Mouse (Mus musculus) midbrain, embryonic 14.5 days (tissue): Measurements from ENCODE around the gene Gm49373. TPM values are rescaled to one million over a fixed set of nuclear protein-coding genes. Genes with fewer than 3 reads are reported as not detected.

Source experiments
- ATAC-seq: fragments of 200-750 bp; cut with Nextera tagmentation; 2 replicates; pipeline ENCODE4 v1.8.0; 2017; ENCODE audit warnings: moderate number of reproducible peaks, moderate library complexity; ENCODE audit not compliant: low FRiP score, low TSS enrichment
- DNase-seq: peaks from one replicate; pipeline ENCODE4 v3.0.0-alpha.2; 2015
- H3K27ac ChIP-seq: fragments of 300-500 bp; sonication (generic); replicated peaks from 2 replicates; pipeline ENCODE4 v1.5.1; 2014; ENCODE audit warnings: mild to moderate bottlenecking, low read depth, low read length, moderate library complexity
- H3K27me3 ChIP-seq: fragments of 300-500 bp; sonication (generic); 2 replicates; pipeline ENCODE4 v1.6.1; 2014; ENCODE audit warnings: low read length, control low read depth, mixed read lengths; ENCODE audit not compliant: control insufficient read depth, insufficient read depth
- H3K36me3 ChIP-seq: fragments of 300-500 bp; sonication (generic); 2 replicates; pipeline ENCODE4 v1.6.1; 2014; ENCODE audit warnings: low read length, control low read depth; ENCODE audit not compliant: control insufficient read depth, insufficient read depth
- H3K4me1 ChIP-seq: fragments of 300-500 bp; sonication (generic); 2 replicates; pipeline ENCODE4 v1.6.1; 2014; ENCODE audit warnings: mild to moderate bottlenecking, antibody characterized with exemption, low read length, control low read depth; ENCODE audit not compliant: control insufficient read depth, insufficient read depth
- H3K4me2 ChIP-seq: fragments of 300-500 bp; sonication (generic); 2 replicates; pipeline ENCODE4 v1.6.1; 2014; ENCODE audit warnings: mild to moderate bottlenecking, low read length, moderate library complexity
- H3K4me3 ChIP-seq: fragments of 300-500 bp; sonication (generic); replicated peaks from 2 replicates; pipeline ENCODE4 v1.5.1; 2014; ENCODE audit warnings: low read depth, low read length
- H3K9ac ChIP-seq: fragments of 300-500 bp; sonication (generic); replicated peaks from 2 replicates; pipeline ENCODE4 v1.6.1; 2014; ENCODE audit warnings: mild to moderate bottlenecking, low read length, moderate library complexity
- H3K9me3 ChIP-seq: fragments of 300-500 bp; sonication (generic); 2 replicates; pipeline ENCODE4 v1.6.1; 2016; ENCODE audit warnings: low read length, control low read depth, mixed read lengths; ENCODE audit not compliant: control insufficient read depth
- WGBS: fragments of 180-500 bp; shearing (Covaris S2); extraction: QIAGEN DNeasy Blood & Tissue Kit; methylation state at CpG from one replicate; pipeline ENCODE4 v1.1.7; 2014; 5-methylcytosine and 5-hydroxymethylcytosine counted together
- polyA plus RNA-seq: library from polyadenylated mRNA; unstranded; fragments of >200 nt; fragmentation: Nextera tagmentation; extraction: Ambion mirVana; gene quantifications from 2 replicates; pipeline ENCODE4 v1.2.1, GENCODE M21; 2014

The Gm49373 gene
- polyA plus RNA-seq, 1 experiment from 2014 or later = 1.3 TPM

GRCm38 (mm10) chr9:21034481-21035085 lies 38.3 kb downstream of the Gm49373 start:
- Histone ChIP-seq H3K4me3 (no peak overlapping the region), H3K4me1 (peaks cover 21% of the 10 kb centered on the region), H3K4me2 (no peak overlapping the region), H3K27ac (no peak overlapping the region), H3K9me3 (no peaks in the 10 kb centered on the region), H3K36me3 (no peaks in the 10 kb centered on the region), H3K27me3 (peaks cover 99% of the 10 kb centered on the region), H3K9ac (no peak overlapping the region)
- DNase-seq (no peak), ATAC-seq (no peak)
- 3% methylated on average over 17 of the region's 17 CpGs for WGBS

GRCm38 (mm10) chr9:21033136-21033535 lies 39.8 kb downstream of the Gm49373 start:
- H3K36me3 ChIP-seq = no peaks in the 10 kb centered on the region
- peak overlapping the region; percentile 31 for H3K4me3 ChIP-seq
- no peak overlapping the region for H3K27ac ChIP-seq
- ATAC-seq = 0 out of 2 replicates have a peak, but pooled peaks have one; percentile 21
- WGBS = under 1% methylated on average over 34 of the region's 34 CpGs
- peaks cover 100% of the 10 kb centered on the region for H3K27me3 ChIP-seq
- peaks cover 25% of the 10 kb centered on the region for H3K4me1 ChIP-seq
- peak overlapping the region; percentile 55 for H3K4me2 ChIP-seq
- no peaks in the 10 kb centered on the region for H3K9me3 ChIP-seq
- DNase-seq = peak; percentile 73
- no peak overlapping the region for H3K9ac ChIP-seq

DNA sequence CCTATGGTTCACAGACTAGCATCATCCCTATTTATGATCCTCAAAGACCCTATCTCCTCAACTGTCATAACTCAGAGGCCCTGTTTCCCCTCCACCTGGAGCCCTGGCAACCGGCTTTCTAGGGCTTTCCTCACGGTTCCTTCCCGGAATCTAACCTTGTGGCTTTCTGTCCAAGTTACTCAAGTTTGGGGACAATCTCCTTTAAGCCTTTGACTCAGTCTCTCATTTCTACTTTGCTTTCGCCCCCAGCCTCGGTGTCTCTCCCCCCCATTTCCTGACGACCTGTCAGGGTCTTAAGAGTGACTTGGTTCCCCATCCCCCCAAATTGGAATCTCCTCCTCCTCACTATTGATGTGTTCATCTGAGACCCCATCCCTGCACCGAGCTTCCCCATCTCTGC lies 40.4 kb downstream of the Gm49373 start:
- peaks cover 98% of the 10 kb centered on the region for H3K27me3 ChIP-seq

DNA sequence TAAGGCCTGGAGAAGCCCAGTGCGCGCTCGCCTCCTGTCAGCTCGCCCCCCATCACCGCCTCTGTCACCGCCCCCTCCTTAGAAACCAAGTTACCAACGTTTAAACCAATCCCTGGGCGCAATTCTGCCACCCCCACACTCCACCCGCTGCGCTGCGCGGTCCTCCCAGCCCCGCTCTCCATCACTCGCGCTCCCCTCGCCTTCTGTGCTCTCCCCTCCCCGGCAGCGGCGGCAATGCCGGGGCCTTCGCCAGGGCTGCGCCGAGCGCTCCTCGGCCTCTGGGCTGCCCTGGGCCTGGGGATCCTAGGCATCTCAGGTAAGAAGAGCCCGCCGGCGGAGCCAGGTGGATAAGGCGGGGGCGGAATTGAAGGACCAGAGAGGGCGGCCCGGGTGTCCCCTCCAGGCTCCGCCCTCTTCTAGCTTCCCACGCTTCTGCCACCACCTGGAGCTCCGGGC lies 41.0 kb downstream of the Gm49373 start, which contains the start of gene Icam5:
Icam5 (plus strand) TSS at position 178 of the 456 bp plus-strand sequence.
- Histone ChIP-seq H3K27ac (no peak within 1 kb of the TSS), H3K4me2 (peak within 1 kb of the TSS; percentile 93), H3K36me3 (no peaks in the 10 kb centered on the region), H3K4me1 (peaks cover 25% of the 10 kb centered on the region), H3K27me3 (peaks cover 92% of the 10 kb centered on the region), H3K4me3 (peak within 1 kb of the TSS; percentile 49), H3K9me3 (no peaks in the 10 kb centered on the region), H3K9ac (peak within 1 kb of the TSS; percentile 57)
- under 1% methylated on average over 35 of the region's 35 CpGs for WGBS
- ATAC-seq (peak; percentile 16; the same call in 1 of the 2 replicates), DNase-seq (peak; percentile 61)

More for the DNA sequence above, 40.4 kb downstream of the Gm49373 start:
- 2% methylated on average over 7 of the region's 7 CpGs for WGBS
- ATAC-seq (no peak), DNase-seq (peak; percentile 8)
- Histone ChIP-seq H3K4me3 (peak overlapping the region; percentile 49), H3K9ac (no peak overlapping the region), H3K9me3 (no peaks in the 10 kb centered on the region), H3K36me3 (no peaks in the 10 kb centered on the region), H3K27ac (no peak overlapping the region), H3K4me2 (peak overlapping the region; percentile 93), H3K4me1 (peaks cover 25% of the 10 kb centered on the region)

GRCm38 (mm10) chr9:21031251-21031895 lies 41.5 kb downstream of the Gm49373 start:
- peaks cover 87% of the 10 kb centered on the region for H3K27me3 ChIP-seq
- no peaks in the 10 kb centered on the region for H3K9me3 ChIP-seq
- WGBS = under 1% methylated on average over 36 of the region's 36 CpGs
- DNase-seq = peak; percentile 77
- ATAC-seq = peak; percentile 61
- H3K9ac ChIP-seq = no peak overlapping the region; the same call in 1 of the 2 replicates
- no peaks in the 10 kb centered on the region for H3K36me3 ChIP-seq
- H3K4me2 ChIP-seq = peak overlapping the region; percentile 93
- H3K4me1 ChIP-seq = peaks cover 25% of the 10 kb centered on the region
- peak overlapping the region; percentile 49 for H3K4me3 ChIP-seq
- no peak overlapping the region for H3K27ac ChIP-seq

DNA sequence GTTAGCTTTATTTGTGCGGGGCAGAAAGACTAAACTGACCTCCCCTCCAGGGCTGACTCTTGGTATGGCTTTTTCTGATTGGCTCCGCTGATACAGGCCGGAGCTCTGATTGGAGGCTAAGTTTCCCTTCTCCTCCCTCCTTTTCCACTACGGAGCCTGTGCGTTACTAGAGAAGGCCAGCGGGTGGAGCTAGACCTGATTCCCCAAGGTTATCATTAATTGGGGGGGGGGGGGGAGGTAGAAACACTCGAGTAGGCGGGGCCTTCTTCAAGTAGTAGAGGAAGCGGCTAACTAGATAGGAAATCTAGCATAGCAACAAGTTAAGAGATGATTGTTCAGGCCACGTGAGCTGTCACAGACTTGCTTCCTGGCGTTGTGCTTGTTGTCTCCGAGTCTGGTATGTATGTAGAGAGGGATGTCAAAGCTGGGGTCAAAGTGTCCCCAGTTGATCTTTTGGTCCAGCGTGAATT lies 42.1 kb downstream of the Gm49373 start:
- Histone ChIP-seq H3K36me3 (no peaks in the 10 kb centered on the region), H3K9ac (no peak overlapping the region; the same call in 1 of the 2 replicates), H3K4me1 (peaks cover 25% of the 10 kb centered on the region), H3K9me3 (no peaks in the 10 kb centered on the region), H3K4me3 (peak overlapping the region; percentile 49), H3K27ac (no peak overlapping the region), H3K27me3 (peaks cover 85% of the 10 kb centered on the region), H3K4me2 (peak overlapping the region; percentile 93)
- under 1% methylated on average over 13 of the region's 13 CpGs for WGBS
- ATAC-seq (0 out of 2 replicates have a peak, but pooled peaks have one; percentile 55), DNase-seq (peak; percentile 82)

- no peaks in the 10 kb centered on the region for H3K36me3 ChIP-seq
- H3K4me1 ChIP-seq = peaks cover 25% of the 10 kb centered on the region
- WGBS = 25% methylated on average over 22 of the region's 22 CpGs
- no peaks in the 10 kb centered on the region for H3K9me3 ChIP-seq
- H3K4me3 ChIP-seq = no peak overlapping the region
- H3K27ac ChIP-seq = no peak overlapping the region
- H3K9ac ChIP-seq = 0 out of 2 replicates have a peak overlapping the region, but pooled peaks have one; percentile 14
- DNase-seq (no peak), ATAC-seq (no peak)
- peaks cover 78% of the 10 kb centered on the region for H3K27me3 ChIP-seq
- peak overlapping the region; percentile 93; the same call in 1 of the 2 replicates for H3K4me2 ChIP-seq
Measured at GRCm38 (mm10) chr9:21030055-21030600, 42.8 kb downstream of the Gm49373 start.

- Histone ChIP-seq H3K9ac (0 out of 2 replicates have a peak within 1 kb of the TSS, but pooled peaks have one; percentile 14), H3K27me3 (peaks cover 72% of the 10 kb centered on the region), H3K27ac (no peak within 1 kb of the TSS), H3K9me3 (no peaks in the 10 kb centered on the region), H3K4me1 (peaks cover 25% of the 10 kb centered on the region), H3K36me3 (no peaks in the 10 kb centered on the region), H3K4me2 (peak within 1 kb of the TSS; percentile 42), H3K4me3 (no peak within 1 kb of the TSS)
- ATAC-seq (no peak), DNase-seq (peak; percentile 80)
- WGBS = 3% methylated on average over 37 of the region's 37 CpGs
Measured at GRCm38 (mm10) chr9:21029291-21030054, 43.4 kb downstream of the Gm49373 start, which contains the start of gene Icam4. Gene Icam4 (plus strand): TSS chr9:21029373.
